Mouse (Mus musculus) forebrain, embryonic 14.5 days (tissue): ENCODE results near the gene Cntd1. TPM values are rescaled to one million over a fixed set of nuclear protein-coding genes. Genes with fewer than 3 reads are reported as not detected.
A peak's percentile ranks its signal among the peaks of the same experiment; 100 is the strongest.

Experiments used
- ATAC-seq: fragments of 200-750 bp; cut with Nextera tagmentation; 2 replicates; pipeline ENCODE4 v1.8.0; 2017; ENCODE audit warnings: mild to moderate bottlenecking, moderate library complexity
- DNase-seq: peaks from one replicate; pipeline ENCODE4 v3.0.0-alpha.2; 2015; ENCODE audit warnings: low spot score
- H3K27ac ChIP-seq: fragments of 300-500 bp; sonication (generic); 2 replicates; pipeline ENCODE4 v1.5.1; 2014; ENCODE audit warnings: low read depth, mild to moderate bottlenecking, control low read depth, low read length, moderate library complexity
- H3K27me3 ChIP-seq: fragments of 300-500 bp; sonication (generic); replicated peaks from 2 replicates; pipeline ENCODE4 v1.6.1; 2014; ENCODE audit warnings: low read length, control low read depth, mixed read lengths; ENCODE audit not compliant: control insufficient read depth, insufficient read depth
- H3K36me3 ChIP-seq: fragments of 300-500 bp; sonication (generic); 2 replicates; pipeline ENCODE4 v1.6.1; 2014; ENCODE audit warnings: low read length, control low read depth; ENCODE audit not compliant: control insufficient read depth, insufficient read depth
- H3K4me1 ChIP-seq: fragments of 300-500 bp; sonication (generic); 2 replicates; pipeline ENCODE4 v1.6.1; 2014; ENCODE audit warnings: antibody characterized with exemption, low read length, control low read depth; ENCODE audit not compliant: control insufficient read depth, insufficient read depth
- H3K4me2 ChIP-seq: fragments of 300-500 bp; sonication (generic); 2 replicates; pipeline ENCODE4 v1.6.1; 2014; ENCODE audit warnings: mild to moderate bottlenecking, control low read depth, low read length
- H3K4me3 ChIP-seq: fragments of 300-500 bp; sonication (generic); 2 replicates; pipeline ENCODE4 v1.5.1; 2014; ENCODE audit warnings: low read depth, low read length, control low read depth
- H3K9ac ChIP-seq: fragments of 300-500 bp; sonication (generic); 2 replicates; pipeline ENCODE4 v1.6.1; 2014; ENCODE audit warnings: mild to moderate bottlenecking, low read length, control low read depth, moderate library complexity
- H3K9me3 ChIP-seq: fragments of 300-500 bp; sonication (generic); replicated peaks from 2 replicates; pipeline ENCODE4 v1.6.1; 2016; ENCODE audit warnings: low read length, control low read depth, mixed read lengths; ENCODE audit not compliant: control insufficient read depth
- WGBS: fragments of 180-500 bp; shearing (Covaris S2); extraction: QIAGEN DNeasy Blood & Tissue Kit; methylation state at CpG from one replicate; pipeline ENCODE4 v1.1.7; 2014; 5-methylcytosine and 5-hydroxymethylcytosine counted together
- polyA plus RNA-seq: library from polyadenylated mRNA; unstranded; fragments of >200 nt; fragmentation: Nextera tagmentation; extraction: Ambion mirVana; gene quantifications from 2 replicates; pipeline ENCODE4 v1.2.1, GENCODE M21; 2014

Cntd1 gene
- polyA plus RNA-seq, 1 experiment from 2014 or later, result 0.76 TPM

GRCm38 (mm10) chr11:101295191-101295590 is 16.4 kb downstream of the Cntd1 start:
- ATAC-seq (no peak), DNase-seq (no peak)
- Histone ChIP-seq H3K27me3 (no peaks in the 10 kb centered on the region), H3K27ac (no peak overlapping the region), H3K4me3 (no peak overlapping the region), H3K4me1 (no peaks in the 10 kb centered on the region), H3K9me3 (no peaks in the 10 kb centered on the region), H3K4me2 (no peak overlapping the region), H3K36me3 (peaks cover 82% of the 10 kb centered on the region), H3K9ac (no peak overlapping the region)
- WGBS, result 95% methylated on average over 8 of the region's 8 CpGs

DNA sequence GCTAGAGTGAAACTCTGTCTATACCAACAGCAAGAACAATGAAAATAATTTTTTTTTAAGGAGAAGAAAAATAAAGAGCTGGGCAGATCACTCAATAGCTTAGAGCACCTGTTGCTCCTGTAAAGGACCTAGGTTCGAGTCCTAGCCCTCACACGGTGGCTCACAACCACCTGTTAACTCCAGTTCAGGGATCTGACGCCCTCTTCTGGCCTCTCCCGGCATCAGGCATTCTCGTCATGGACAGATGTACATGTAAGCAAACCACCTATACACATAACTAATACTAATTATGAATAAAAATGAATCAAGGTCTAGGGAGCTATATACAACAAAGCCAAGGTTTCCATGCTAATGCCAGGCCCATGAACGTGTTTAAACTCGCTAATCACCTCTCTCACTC is 22.1 kb downstream of the Cntd1 start:
- peak overlapping the region; percentile 99 for H3K4me2 ChIP-seq
- H3K9ac ChIP-seq, result no peak overlapping the region
- no peak for DNase-seq
- H3K4me1 ChIP-seq, result peaks cover 10% of the 10 kb centered on the region
- WGBS, result 68% methylated on average over 7 of the region's 7 CpGs
- H3K4me3 ChIP-seq, result peak overlapping the region; percentile 87
- H3K36me3 ChIP-seq, result peaks cover 33% of the 10 kb centered on the region
- ATAC-seq, result no peak
- no peaks in the 10 kb centered on the region for H3K27me3 ChIP-seq
- no peaks in the 10 kb centered on the region for H3K9me3 ChIP-seq
- no peak overlapping the region for H3K27ac ChIP-seq

GRCm38 (mm10) chr11:101301299-101302003 is 22.6 kb downstream of the Cntd1 start:
- Histone ChIP-seq H3K9me3 (no peaks in the 10 kb centered on the region), H3K27ac (no peak overlapping the region)
- 15% methylated on average over 26 of the region's 26 CpGs for WGBS

GRCm38 (mm10) chr11:101302004-101302798 is 23.4 kb downstream of the Cntd1 start, which contains the start of gene Becn1:
Gene Becn1, minus strand, starts transcription at chr11:101302286.
- Histone ChIP-seq H3K4me3 (peak within 1 kb of the TSS; percentile 87), H3K27ac (no peak within 1 kb of the TSS), H3K9ac (peak within 1 kb of the TSS; percentile 88), H3K9me3 (no peaks in the 10 kb centered on the region), H3K4me1 (peaks cover 10% of the 10 kb centered on the region), H3K4me2 (peak within 1 kb of the TSS; percentile 99), H3K36me3 (peaks cover 24% of the 10 kb centered on the region), H3K27me3 (no peaks in the 10 kb centered on the region)
- DNase-seq (peak; percentile 97), ATAC-seq (peak; percentile 97)
- WGBS, result 8% methylated on average over 39 of the region's 39 CpGs

More at GRCm38 (mm10) chr11:101301299-101302003, 22.6 kb downstream of the Cntd1 start:
- peak; percentile 52; the same call in 1 of the 2 replicates for ATAC-seq
- peak overlapping the region; percentile 87 for H3K4me3 ChIP-seq
- peak overlapping the region; percentile 99 for H3K4me2 ChIP-seq
- no peaks in the 10 kb centered on the region for H3K27me3 ChIP-seq
- DNase-seq, result no peak
- peaks cover 10% of the 10 kb centered on the region for H3K4me1 ChIP-seq
- H3K9ac ChIP-seq, result peak overlapping the region; percentile 88
- peaks cover 28% of the 10 kb centered on the region for H3K36me3 ChIP-seq

DNA sequence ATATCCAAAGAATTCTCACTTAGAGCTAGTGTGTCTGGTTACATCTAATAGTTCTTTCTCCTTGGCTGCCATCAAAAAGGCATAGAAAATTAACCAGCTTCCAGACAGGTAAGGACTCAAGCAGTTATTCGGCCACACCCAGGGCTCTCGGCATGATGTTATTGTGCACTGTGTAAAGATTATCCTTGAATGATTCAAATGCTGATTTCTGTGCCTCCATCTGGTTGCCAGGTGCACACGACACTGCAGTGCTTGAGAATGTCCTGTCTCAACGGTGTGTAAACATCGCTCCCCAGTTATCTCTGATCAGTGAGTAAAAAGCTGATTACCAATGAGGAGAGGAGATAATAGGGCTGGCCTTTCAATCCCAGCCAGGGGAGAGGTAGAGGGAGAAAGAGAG is 28.9 kb downstream of the Cntd1 start:
- WGBS, result 38% methylated on average over 5 of the region's 5 CpGs

GRCm38 (mm10) chr11:101311083-101311482 is 32.3 kb downstream of the Cntd1 start:
- no peaks in the 10 kb centered on the region for H3K4me1 ChIP-seq
- 87% methylated on average over 3 of the region's 3 CpGs for WGBS
- H3K4me2 ChIP-seq, result no peak overlapping the region
- no peak overlapping the region for H3K27ac ChIP-seq
- H3K4me3 ChIP-seq, result no peak overlapping the region
- no peaks in the 10 kb centered on the region for H3K9me3 ChIP-seq
- ATAC-seq (no peak), DNase-seq (no peak)
- H3K36me3 ChIP-seq, result no peaks in the 10 kb centered on the region
- H3K9ac ChIP-seq, result no peak overlapping the region
- no peaks in the 10 kb centered on the region for H3K27me3 ChIP-seq

More for the DNA sequence above, 28.9 kb downstream of the Cntd1 start:
- no peak overlapping the region for H3K4me3 ChIP-seq
- ATAC-seq (no peak), DNase-seq (no peak)
- H3K9ac ChIP-seq, result no peak overlapping the region
- no peak overlapping the region for H3K4me2 ChIP-seq
- H3K9me3 ChIP-seq, result no peaks in the 10 kb centered on the region
- no peaks in the 10 kb centered on the region for H3K4me1 ChIP-seq
- H3K27me3 ChIP-seq, result no peaks in the 10 kb centered on the region
- no peaks in the 10 kb centered on the region for H3K36me3 ChIP-seq
- no peak overlapping the region for H3K27ac ChIP-seq

DNA sequence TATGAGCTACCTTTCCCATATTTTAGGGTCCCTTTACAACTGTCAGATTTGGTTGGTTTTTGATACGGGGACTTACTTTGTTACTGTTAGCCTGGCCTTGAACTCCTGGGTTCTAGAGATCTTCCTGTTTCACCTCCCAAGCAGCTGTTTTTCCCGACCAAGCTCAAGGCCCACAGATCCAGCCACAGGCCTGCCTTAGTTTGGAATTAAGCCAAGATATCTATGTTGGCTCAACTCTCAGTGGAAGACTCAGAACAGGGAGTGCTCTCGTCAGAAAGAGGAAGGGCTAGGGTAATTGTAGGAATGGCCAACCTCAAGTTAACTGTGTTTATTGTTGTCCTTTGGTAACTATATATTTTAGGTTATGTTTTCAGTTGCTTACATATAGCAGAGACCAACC is 33.3 kb downstream of the Cntd1 start:
- Histone ChIP-seq H3K27ac (no peak overlapping the region), H3K36me3 (no peaks in the 10 kb centered on the region), H3K4me3 (no peak overlapping the region), H3K9me3 (no peaks in the 10 kb centered on the region), H3K27me3 (no peaks in the 10 kb centered on the region), H3K4me1 (peaks cover 4% of the 10 kb centered on the region; the same call in 1 of the 2 replicates), H3K4me2 (no peak overlapping the region), H3K9ac (no peak overlapping the region)
- no peak for DNase-seq
- WGBS, result 78% methylated on average over 3 of the region's 3 CpGs
- ATAC-seq, result no peak

DNA sequence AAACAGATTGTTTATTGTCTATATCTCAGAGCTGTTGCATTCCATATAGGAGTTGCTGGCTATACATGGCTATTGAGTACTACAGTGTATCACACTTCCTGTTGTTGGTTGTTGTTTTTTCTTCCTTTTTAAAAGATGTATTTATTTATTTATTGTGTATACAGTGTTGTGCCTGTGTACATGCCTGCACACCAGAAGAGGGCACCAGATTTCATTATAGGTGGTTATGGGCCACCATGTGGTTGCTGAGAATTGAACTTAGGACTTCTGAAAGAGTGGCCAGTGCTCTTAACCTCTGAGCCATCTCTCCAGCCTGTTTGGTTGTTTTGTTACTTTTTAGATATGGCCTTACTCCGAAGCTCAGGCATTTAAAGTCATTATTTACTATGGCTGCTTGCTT is 35.8 kb downstream of the Cntd1 start:
- no peak for ATAC-seq

More for the DNA sequence above, 35.8 kb downstream of the Cntd1 start:
- H3K9me3 ChIP-seq, result no peaks in the 10 kb centered on the region
- no peak for DNase-seq
- H3K27ac ChIP-seq, result no peak overlapping the region
- H3K27me3 ChIP-seq, result no peaks in the 10 kb centered on the region
- H3K4me3 ChIP-seq, result no peak overlapping the region
- H3K36me3 ChIP-seq, result peaks cover 15% of the 10 kb centered on the region
- H3K4me1 ChIP-seq, result peaks cover 9% of the 10 kb centered on the region; the same call in 1 of the 2 replicates
- H3K9ac ChIP-seq, result no peak overlapping the region
- WGBS, result 91% methylated on average over 1 of the region's 1 CpGs
- H3K4me2 ChIP-seq, result no peak overlapping the region
